Mouse (Mus musculus): Measurements from ENCODE around the gene Farsb. TPM values are rescaled to one million over a fixed set of nuclear protein-coding genes. Genes with fewer than 3 reads are reported as not detected.
A peak's percentile ranks its signal among the peaks of the same experiment; 100 is the strongest.

The Farsb gene
- total RNA-seq, 2 experiments from 2014 or later, result 52.5 to 54.5 TPM

DNA sequence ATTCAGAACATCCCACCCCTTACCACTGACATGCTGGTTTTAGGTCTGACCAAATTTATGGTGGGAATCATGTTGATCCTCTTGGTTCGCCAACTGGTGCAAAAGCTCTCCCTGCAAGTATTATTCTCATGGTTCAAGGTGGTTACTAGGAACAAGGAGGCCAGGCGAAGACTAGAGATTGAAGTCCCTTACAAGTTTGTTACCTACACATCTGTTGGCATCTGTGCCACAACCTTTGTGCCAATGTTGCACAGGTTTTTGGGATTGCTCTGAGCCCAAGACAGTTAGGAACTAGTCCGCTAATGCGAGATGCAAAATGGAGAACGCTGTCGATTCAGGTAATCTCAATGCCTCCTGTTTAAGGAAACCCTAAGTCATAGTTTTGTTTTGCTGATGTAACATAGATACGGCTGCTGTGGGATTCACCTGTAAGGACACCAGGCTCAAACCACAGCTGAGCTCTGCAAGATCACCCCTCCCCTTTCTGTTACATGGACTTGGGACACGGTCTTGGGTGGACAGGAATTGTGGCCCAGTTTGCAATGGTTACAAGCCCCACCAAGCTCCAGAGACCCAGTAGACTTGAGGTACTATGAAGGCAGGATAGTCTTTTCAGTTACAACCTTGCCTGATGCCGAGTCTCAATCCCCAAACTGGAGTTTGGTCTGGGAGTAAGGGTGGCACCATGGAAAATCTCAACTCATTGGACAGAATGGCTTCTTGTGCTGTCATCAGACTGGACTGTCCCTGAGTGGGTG lies 71.4 kb downstream of the Farsb start:
- DNase-seq, result no peak

DNA sequence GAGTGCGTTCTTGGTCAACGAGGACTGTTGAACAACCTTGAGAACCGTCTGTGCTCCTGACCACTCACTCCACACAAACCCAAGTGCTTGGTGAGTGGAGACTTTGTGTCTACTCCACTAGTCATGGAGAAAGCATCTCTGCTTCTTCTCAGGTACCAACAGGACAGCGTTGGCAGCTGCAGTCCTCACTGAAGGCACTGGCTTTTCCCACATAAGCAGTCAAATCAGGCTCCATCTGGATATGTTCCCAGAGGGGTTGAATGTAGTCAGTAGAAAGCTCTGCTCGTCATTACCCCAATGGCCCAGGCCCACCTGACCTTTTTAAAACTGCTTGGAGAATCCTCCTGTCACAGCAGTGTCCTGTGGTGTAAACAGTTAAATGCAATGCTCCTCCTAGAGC lies 74.3 kb downstream of the Farsb start:
- DNase-seq, result no peak

DNA sequence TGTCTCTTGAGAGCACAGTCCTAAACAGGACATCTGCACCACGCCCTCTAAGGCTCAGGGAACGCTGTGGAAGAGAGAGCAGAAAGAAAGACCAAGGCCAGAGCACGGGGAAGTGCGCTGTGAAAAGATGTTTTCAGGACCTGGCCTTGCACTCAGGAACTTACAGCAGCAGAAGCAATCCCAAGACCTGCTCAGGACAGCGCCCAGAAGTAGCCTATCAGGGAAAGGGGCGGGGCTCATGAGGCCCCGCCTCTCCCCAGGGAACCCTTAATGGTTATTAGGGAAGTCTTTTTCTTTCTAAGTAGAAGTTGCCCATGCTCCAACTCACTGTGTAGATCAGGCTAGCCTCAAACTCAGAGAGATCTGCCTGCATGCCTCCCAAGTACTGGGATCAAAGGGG lies 76.0 kb downstream of the Farsb start:
- no peak for DNase-seq

DNA sequence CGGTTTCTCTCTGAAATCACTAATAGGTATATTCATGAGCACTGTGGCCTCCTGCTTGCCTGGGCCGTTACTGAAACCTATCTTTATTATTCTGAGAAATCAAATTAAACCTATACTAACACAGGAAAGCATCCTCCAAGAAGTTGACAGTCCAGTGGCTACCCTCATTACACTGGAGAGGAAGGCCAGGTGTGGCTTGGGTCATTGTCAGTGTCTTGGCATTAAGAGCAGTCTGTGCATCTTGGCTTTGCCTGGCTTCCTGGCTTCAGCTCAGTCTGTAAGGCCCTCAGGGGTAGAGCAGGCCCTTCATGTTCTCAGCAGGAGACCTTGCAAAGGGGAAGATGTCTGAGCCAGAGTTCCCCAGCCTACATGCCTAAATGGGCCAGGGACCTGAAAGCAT lies 79.3 kb downstream of the Farsb start:
- no peak for DNase-seq

DNA sequence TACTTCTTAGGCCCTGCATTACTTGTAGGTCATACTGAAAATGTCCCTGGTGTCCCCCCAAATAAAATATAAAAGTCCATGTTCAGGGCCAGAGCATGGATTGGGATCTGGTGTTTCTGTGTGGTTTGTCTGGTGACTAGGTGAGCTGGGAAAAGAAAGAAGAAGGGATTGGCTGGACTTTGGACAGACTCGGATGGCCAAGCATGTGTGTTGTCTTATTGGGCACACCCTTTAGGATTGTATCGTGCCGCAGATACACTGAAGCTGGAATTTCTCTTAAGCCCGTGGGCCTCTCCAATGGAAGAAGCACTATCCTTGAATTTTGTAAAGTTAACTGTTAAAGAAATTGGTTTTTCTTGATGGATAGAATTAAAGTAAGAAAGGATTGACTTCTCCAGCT lies 87.3 kb downstream of the Farsb start:
- no peak for DNase-seq

DNA sequence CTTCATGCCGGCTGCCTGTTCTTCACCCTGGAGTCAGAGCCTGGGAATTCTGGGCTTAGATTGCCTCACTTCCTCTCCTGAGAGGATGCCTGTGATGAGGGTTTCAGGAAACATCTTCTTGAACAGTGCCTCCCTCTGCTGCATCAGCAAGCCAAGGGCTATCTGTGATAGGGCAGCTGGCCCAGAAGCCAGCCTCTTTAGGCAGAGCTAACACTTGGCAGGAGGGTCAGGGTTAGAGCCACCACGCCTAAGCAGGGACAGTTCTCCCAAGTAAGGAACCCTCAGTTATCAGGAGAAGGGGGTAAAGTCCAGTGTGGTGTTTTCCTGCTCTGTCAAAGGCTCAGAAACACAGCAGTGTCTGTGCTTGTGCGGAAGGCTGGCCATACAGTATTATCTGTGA lies 88.9 kb downstream of the Farsb start:
- DNase-seq, result no peak

DNA sequence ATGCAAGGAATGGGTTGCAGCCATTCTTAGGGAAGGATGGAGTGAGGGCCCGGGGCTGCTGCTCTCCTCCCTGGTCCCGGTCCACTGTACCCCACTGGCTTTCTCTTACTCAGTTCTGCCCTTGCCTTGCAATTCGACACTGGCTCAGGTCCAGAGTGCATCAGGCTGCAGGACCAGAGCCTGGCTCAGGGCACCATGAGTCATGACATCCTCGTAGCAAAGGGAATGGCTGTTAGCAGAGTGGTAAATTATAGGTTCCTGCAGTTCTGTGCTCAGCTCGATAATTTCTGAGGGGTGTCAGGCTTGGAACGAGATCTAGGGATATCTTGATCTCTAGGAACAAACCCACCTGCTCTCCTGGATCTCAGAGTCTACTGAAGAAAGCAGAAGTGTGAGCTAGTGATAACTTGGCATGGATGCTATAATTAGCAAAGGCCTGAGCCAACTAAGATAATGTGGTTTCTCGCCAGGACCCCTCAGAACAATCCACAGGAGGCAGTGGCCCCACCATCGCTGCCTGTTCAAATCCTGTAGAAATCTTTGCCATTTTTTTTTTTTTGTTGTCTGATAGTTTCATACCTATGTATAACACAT lies 92.3 kb downstream of the Farsb start:
- DNase-seq, result peak; percentile 46

DNA sequence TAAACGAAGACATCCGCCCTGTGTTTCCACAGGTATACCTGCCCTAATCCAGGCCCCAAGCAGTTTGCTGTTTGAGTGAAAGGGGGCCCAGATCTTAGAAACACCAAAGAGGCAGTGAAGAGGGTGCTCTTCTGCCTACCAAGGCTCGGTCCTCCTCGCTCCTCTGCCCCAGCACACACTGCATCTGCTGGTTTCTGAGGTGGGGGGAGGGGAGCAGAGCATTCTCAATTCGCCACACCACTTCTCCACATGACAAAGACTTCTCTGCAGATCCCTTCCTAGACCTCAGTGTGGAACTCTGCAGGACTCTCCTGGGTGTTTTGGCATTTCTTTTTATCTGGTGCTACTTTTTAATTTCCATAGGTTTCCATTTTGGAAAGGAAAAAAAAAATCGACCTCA lies 93.0 kb downstream of the Farsb start:
- DNase-seq, result no peak

DNA sequence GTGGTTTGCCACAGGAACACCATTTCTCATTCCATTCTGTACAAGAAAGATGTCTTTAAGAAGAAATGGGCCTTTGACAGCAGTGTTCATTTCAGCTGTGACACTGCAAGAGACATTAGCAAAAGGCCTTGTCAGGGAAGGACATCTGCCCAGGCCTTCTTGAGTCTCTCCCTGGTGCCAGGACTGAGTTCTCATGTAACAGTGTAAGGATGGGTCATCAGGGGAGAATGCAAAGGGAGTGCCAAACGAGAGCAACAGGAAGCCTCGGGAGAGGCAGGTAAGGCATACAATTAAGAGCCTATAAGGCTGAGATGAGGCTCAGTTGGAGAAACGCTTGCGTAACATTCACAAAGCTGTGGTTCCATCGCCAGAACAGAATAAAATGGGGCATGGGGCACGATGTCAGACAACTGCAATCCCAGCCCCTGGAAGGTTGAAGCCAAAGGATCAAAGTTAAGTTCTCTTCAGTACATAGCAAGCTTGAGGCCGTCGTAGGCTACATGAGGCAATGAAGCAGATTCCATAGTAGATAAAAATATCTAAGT lies 93.4 kb downstream of the Farsb start:
- DNase-seq, result no peak

DNA sequence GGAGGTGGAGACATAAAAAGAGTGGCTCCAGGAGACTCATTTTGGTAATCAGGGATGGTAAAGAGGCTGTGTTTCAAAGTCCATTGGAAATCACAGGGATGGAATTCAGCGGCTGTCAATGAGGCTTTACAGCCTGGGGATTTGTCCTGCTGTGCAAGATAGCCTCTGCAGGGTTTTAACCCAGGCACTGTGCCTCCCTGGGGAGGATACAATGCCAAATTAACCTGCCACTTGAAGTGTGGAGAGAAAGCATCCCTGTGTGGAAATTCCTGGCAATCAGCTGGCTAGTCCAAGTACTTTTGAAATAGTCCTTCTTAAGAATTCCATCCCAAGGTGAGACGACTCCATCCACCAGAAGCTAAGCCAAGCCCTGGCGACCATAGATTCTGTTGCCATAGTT lies 99.8 kb downstream of the Farsb start:
- no peak for DNase-seq

DNA sequence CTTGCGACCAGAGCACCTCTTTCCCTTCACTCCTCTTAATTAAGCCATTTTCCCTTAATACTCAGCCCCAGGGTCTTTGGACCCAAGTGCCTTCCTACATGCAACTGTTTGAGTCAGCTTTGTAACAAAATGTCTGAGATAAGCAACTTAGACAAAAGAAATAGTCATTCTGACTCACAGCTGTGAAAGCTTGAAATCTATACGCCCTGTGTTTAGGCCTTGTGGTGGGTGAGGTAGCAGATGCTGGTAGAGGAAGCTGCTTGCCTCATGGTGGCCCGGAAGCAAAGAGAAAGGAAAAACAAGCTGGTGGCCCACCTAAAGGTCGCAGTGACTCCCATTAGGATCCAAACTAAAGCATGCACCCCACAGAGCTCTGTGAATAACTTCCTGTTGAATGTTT lies 100.8 kb downstream of the Farsb start:
- DNase-seq, result no peak

DNA sequence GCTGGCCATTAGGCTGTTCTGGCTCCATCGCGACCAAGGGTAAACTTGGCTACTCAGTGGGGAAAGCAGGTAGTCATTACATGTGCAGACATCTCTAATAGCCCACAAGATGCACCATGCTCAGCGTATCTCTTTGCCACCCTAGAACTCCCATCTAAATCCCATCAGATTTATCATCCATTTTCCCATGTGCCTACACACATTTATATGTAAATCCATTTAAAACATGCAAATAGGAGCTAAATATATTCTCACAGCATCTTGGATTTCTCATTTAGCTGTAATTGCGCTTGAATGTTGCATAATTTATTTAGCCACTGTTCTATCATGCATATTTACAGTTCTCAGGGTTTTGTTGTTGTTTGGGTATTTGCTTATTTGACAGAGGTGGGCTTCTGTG lies 107.7 kb downstream of the Farsb start:
- DNase-seq, result no peak

DNA sequence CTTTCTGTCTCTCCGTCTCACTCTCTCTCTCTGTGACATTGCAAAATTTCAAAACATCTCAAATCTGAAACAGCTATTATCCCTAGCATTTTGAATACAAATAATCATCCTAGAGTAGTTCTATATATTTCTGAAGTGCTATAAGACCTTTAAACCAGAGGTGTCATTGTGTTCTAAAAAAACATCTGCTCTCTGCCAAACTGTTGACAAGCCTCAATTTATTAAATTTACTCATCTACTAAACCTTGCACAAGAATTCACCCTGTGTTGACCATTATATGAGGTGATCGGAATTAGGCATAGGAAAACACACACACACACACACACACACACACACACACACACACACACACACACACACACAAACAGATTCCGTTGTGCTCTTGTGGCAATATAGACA lies 113.6 kb downstream of the Farsb start:
- no peak for DNase-seq

DNA sequence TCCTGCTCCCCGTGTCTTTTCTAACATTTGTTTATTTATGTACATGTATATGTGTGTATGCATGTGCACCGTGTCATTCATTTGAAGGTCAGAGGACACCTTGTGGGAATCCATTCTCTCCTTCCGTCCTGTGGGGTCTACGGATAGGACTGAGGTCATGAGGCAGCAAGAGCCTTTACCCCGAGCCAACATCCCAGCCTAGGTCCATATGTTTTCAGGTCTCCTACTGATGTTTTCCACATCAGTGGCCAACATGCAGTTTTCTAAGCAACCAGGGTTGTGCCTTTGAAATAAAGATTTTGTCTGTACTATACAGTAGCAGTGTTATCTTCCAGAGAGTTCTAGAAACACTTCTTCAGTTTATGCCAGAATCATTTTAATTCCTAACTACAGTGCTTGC lies 114.9 kb downstream of the Farsb start:
- no peak for DNase-seq

DNA sequence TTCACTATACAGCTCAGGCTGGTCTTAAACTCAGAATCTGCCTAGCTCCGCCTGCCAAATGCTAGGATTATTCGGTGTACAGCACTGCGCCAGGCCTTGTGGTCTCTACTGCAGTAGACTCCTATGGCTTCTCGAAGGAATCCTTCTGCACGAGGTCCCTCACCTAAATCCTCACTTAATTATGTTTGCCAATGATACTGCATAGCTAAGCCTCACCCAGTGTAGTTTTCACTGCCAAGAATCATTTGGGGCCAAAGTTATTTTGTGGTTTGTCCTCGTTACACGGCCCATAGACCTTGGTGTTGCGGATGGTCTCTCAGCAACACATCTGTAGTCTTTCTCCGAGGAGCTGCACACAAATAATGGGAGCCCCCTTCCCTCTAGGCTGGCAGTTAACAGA lies 116.4 kb downstream of the Farsb start:
- DNase-seq, result no peak

DNA sequence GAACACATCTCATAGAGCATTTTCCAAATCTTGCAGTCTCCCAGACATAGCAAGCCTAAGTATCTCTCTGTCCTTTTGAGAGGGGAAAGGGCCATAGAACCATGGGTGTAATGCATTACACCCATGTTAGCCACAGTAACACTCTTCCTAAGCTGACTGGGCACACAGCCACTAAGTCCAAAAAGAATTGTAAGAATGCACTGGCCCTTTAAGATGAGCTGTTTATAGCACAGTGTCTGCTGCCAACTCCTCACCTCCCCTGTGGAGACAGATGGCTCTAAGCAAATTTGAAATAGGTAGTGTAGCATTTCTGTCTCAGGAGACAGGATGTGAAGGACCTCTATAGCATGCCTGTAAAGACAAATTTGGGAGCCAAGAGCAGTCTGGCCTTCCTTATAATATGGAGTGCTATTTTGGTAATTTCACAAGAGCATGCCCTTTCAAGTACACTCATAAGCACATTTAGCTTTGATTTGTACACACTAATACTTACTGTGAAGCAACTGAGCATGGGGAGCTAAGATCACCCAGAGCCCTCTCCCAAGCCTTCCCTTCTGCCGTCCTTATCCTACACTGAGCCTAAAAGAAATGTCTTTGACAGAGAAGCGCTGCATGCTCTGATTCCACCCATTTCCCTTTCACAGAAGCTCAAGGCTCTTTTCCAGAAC lies 117.0 kb downstream of the Farsb start:
- peak; percentile 52 for DNase-seq

DNA sequence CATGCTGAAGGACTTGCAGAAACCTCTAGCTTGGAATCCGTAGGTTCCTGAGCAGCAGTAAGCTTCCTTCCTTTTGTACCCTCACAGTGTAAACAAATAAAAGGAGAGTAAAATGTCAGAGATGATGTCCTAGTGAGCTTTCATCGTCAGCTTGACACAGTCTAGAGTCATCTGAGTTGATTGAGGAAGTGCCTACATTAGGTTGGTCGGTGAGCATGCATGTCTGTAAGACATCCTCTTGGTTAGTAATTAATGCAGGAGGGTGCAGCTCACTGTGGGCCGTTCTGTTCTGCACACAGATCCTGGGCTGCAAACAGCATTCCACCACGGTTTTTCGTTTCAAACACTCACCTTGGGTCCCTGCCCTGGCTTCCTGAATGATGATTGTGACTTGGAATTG lies 118.6 kb downstream of the Farsb start:
- no peak for DNase-seq

Other genes with a start within 250 kb of the Farsb start
- gene Sgpp2, start 178.6 kb downstream of the Farsb start, total RNA-seq (2021), result under 1 TPM; 0.10 to 0.11 TPM
- gene Mogat1, start 22.1 kb upstream of the Farsb start, total RNA-seq (2021), result not detected
- gene BC035947, start 23.3 kb upstream of the Farsb start, total RNA-seq (2021), result not detected
- gene Acsl3, start 168.9 kb upstream of the Farsb start, total RNA-seq (2021), result 10 to 100 TPM; 26.2 to 26.8 TPM
- 1 to 10 TPM; 4.7 to 4.9 TPM for gene Utp14b, start 169.1 kb upstream of the Farsb start, total RNA-seq (2021)